Mouse (Mus musculus) midbrain, embryonic 11.5 days (tissue): Measurements from ENCODE around the gene Nectin1. TPM values are rescaled to one million over a fixed set of nuclear protein-coding genes. Genes with fewer than 3 reads are reported as not detected.

Experiments used
- ATAC-seq: fragments of 200-750 bp; cut with Nextera tagmentation; 2 replicates; pipeline ENCODE4 v1.8.0; 2017; ENCODE audit warnings: moderate TSS enrichment, moderate library complexity; ENCODE audit not compliant: low FRiP score
- DNase-seq: peaks from one replicate; pipeline ENCODE4 v3.0.0; 2015; ENCODE audit warnings: low spot score; ENCODE audit errors: missing footprints
- H3K27ac ChIP-seq: fragments of 300-500 bp; sonication (generic); 2 replicates; pipeline ENCODE4 v1.5.1; 2014; ENCODE audit warnings: low read depth, low read length
- H3K27me3 ChIP-seq: fragments of 300-500 bp; sonication (generic); 2 replicates; pipeline ENCODE4 v1.6.1; 2014; ENCODE audit warnings: mild to moderate bottlenecking, low read length, moderate library complexity, mixed read lengths; ENCODE audit not compliant: control insufficient read depth, insufficient read depth
- H3K36me3 ChIP-seq: fragments of 300-500 bp; sonication (generic); 2 replicates; pipeline ENCODE4 v1.6.1; 2014; ENCODE audit warnings: mild to moderate bottlenecking, low read length, moderate library complexity, mixed read lengths; ENCODE audit not compliant: control insufficient read depth, insufficient read depth
- H3K4me1 ChIP-seq: fragments of 300-500 bp; sonication (generic); 2 replicates; pipeline ENCODE4 v1.6.1; 2014; ENCODE audit warnings: low read length; ENCODE audit not compliant: control insufficient read depth, insufficient read depth
- H3K4me2 ChIP-seq: fragments of 300-500 bp; sonication (generic); 2 replicates; pipeline ENCODE4 v1.6.1; 2014; ENCODE audit warnings: mild to moderate bottlenecking, moderate library complexity
- H3K4me3 ChIP-seq: fragments of 300-500 bp; sonication (generic); 2 replicates; pipeline ENCODE4 v1.5.1; 2014; ENCODE audit warnings: low read depth, low read length
- H3K9ac ChIP-seq: fragments of 300-500 bp; sonication (generic); 2 replicates; pipeline ENCODE4 v1.6.1; 2014; ENCODE audit warnings: low read length
- H3K9me3 ChIP-seq: fragments of 300-500 bp; sonication (generic); 2 replicates; pipeline ENCODE4 v1.6.1; 2016; ENCODE audit warnings: low read length; ENCODE audit not compliant: control insufficient read depth
- WGBS: fragments of 180-500 bp; shearing (Covaris S2); extraction: QIAGEN DNeasy Blood & Tissue Kit; methylation state at CpG from one replicate; pipeline ENCODE4 v1.1.7; 2014; 5-methylcytosine and 5-hydroxymethylcytosine counted together
- polyA plus RNA-seq: library from polyadenylated mRNA; unstranded; fragments of >200 nt; fragmentation: Nextera tagmentation; extraction: Ambion mirVana; gene quantifications from 2 replicates; pipeline ENCODE4 v1.2.1, GENCODE M21; 2014

Gene Nectin1
- polyA plus RNA-seq, 1 experiment from 2014 or later = 8.3 TPM

GRCm38 (mm10) chr9:43780883-43781282, 37.1 kb downstream of the Nectin1 start:
- ATAC-seq = no peak
- H3K36me3 ChIP-seq = no peaks in the 10 kb centered on the region
- H3K4me2 ChIP-seq = no peak overlapping the region
- no peak overlapping the region for H3K9ac ChIP-seq
- H3K27ac ChIP-seq = no peak overlapping the region
- H3K4me1 ChIP-seq = peaks cover 6% of the 10 kb centered on the region
- 39% methylated on average over 8 of the region's 8 CpGs for WGBS
- H3K27me3 ChIP-seq = no peaks in the 10 kb centered on the region
- H3K9me3 ChIP-seq = no peaks in the 10 kb centered on the region
- DNase-seq = no peak
- H3K4me3 ChIP-seq = no peak overlapping the region

- ATAC-seq = no peak
- Histone ChIP-seq H3K27me3 (no peaks in the 10 kb centered on the region), H3K4me3 (no peak overlapping the region), H3K4me1 (peaks cover 6% of the 10 kb centered on the region), H3K27ac (no peak overlapping the region), H3K4me2 (no peak overlapping the region), H3K9me3 (no peaks in the 10 kb centered on the region), H3K9ac (no peak overlapping the region), H3K36me3 (no peaks in the 10 kb centered on the region)
- no peak for DNase-seq
- WGBS = 80% methylated on average over 5 of the region's 5 CpGs
Measured at GRCm38 (mm10) chr9:43782401-43782800, 38.6 kb downstream of the Nectin1 start.

GRCm38 (mm10) chr9:43783959-43784358, 40.2 kb downstream of the Nectin1 start:
- DNase-seq (no peak), ATAC-seq (no peak)
- Histone ChIP-seq H3K4me2 (no peak overlapping the region), H3K4me1 (peaks cover 6% of the 10 kb centered on the region), H3K27me3 (no peaks in the 10 kb centered on the region), H3K27ac (no peak overlapping the region), H3K36me3 (no peaks in the 10 kb centered on the region), H3K9me3 (no peaks in the 10 kb centered on the region), H3K4me3 (no peak overlapping the region), H3K9ac (no peak overlapping the region)
- WGBS = 71% methylated on average over 3 of the region's 3 CpGs

GRCm38 (mm10) chr9:43784841-43785240, 41.1 kb downstream of the Nectin1 start:
- Histone ChIP-seq H3K4me2 (no peak overlapping the region), H3K4me1 (peaks cover 6% of the 10 kb centered on the region), H3K36me3 (no peaks in the 10 kb centered on the region), H3K9me3 (no peaks in the 10 kb centered on the region), H3K4me3 (no peak overlapping the region), H3K9ac (no peak overlapping the region), H3K27ac (no peak overlapping the region), H3K27me3 (no peaks in the 10 kb centered on the region)
- no peak for ATAC-seq
- no peak for DNase-seq
- WGBS = 68% methylated on average over 13 of the region's 13 CpGs

GRCm38 (mm10) chr9:43787591-43787990, 43.8 kb downstream of the Nectin1 start:
- 80% methylated on average over 4 of the region's 4 CpGs for WGBS
- no peak for DNase-seq
- Histone ChIP-seq H3K36me3 (peaks cover 4% of the 10 kb centered on the region; the same call in 1 of the 2 replicates), H3K4me3 (no peak overlapping the region), H3K27ac (no peak overlapping the region; the same call in 1 of the 2 replicates), H3K4me1 (peaks cover 6% of the 10 kb centered on the region), H3K4me2 (no peak overlapping the region), H3K9ac (no peak overlapping the region), H3K27me3 (no peaks in the 10 kb centered on the region), H3K9me3 (no peaks in the 10 kb centered on the region)
- ATAC-seq = no peak

GRCm38 (mm10) chr9:43792681-43793080, 48.9 kb downstream of the Nectin1 start:
- Histone ChIP-seq H3K27ac (no peak overlapping the region), H3K9me3 (no peaks in the 10 kb centered on the region), H3K4me2 (no peak overlapping the region), H3K9ac (no peak overlapping the region), H3K27me3 (no peaks in the 10 kb centered on the region), H3K4me3 (no peak overlapping the region), H3K36me3 (peaks cover 7% of the 10 kb centered on the region; the same call in 1 of the 2 replicates), H3K4me1 (no peaks in the 10 kb centered on the region; the same call in 1 of the 2 replicates)
- DNase-seq (no peak), ATAC-seq (no peak)
- WGBS = 78% methylated on average over 9 of the region's 9 CpGs

GRCm38 (mm10) chr9:43793411-43793810, 49.6 kb downstream of the Nectin1 start:
- H3K9me3 ChIP-seq = no peaks in the 10 kb centered on the region
- no peak for ATAC-seq
- WGBS = 91% methylated on average over 3 of the region's 3 CpGs
- H3K4me3 ChIP-seq = no peak overlapping the region
- no peaks in the 10 kb centered on the region for H3K4me1 ChIP-seq
- H3K27ac ChIP-seq = no peak overlapping the region
- no peaks in the 10 kb centered on the region for H3K27me3 ChIP-seq
- H3K9ac ChIP-seq = no peak overlapping the region
- no peak overlapping the region for H3K4me2 ChIP-seq
- peaks cover 7% of the 10 kb centered on the region; the same call in 1 of the 2 replicates for H3K36me3 ChIP-seq
- no peak for DNase-seq

GRCm38 (mm10) chr9:43796031-43796430, 52.2 kb downstream of the Nectin1 start:
- H3K9me3 ChIP-seq = no peaks in the 10 kb centered on the region
- 82% methylated on average over 3 of the region's 3 CpGs for WGBS
- H3K27me3 ChIP-seq = no peaks in the 10 kb centered on the region
- H3K36me3 ChIP-seq = peaks cover 7% of the 10 kb centered on the region; the same call in 1 of the 2 replicates
- ATAC-seq (no peak), DNase-seq (no peak)
- H3K9ac ChIP-seq = no peak overlapping the region
- H3K4me1 ChIP-seq = no peaks in the 10 kb centered on the region
- H3K27ac ChIP-seq = no peak overlapping the region
- no peak overlapping the region for H3K4me3 ChIP-seq
- no peak overlapping the region for H3K4me2 ChIP-seq

GRCm38 (mm10) chr9:43796841-43797740, 53.3 kb downstream of the Nectin1 start:
- DNase-seq (no peak), ATAC-seq (no peak)
- no peak overlapping the region for H3K9ac ChIP-seq
- 80% methylated on average over 11 of the region's 11 CpGs for WGBS
- no peak overlapping the region for H3K4me3 ChIP-seq
- H3K27me3 ChIP-seq = no peaks in the 10 kb centered on the region
- no peaks in the 10 kb centered on the region for H3K4me1 ChIP-seq
- no peaks in the 10 kb centered on the region for H3K9me3 ChIP-seq
- no peak overlapping the region for H3K27ac ChIP-seq
- no peak overlapping the region for H3K4me2 ChIP-seq
- peaks cover 4% of the 10 kb centered on the region; the same call in 1 of the 2 replicates for H3K36me3 ChIP-seq
